In genomic region chr15:78541606-78542005, GRCm38 (mm10) we compare ENCODE assay signal across 12 mouse cellular contexts. TPM values are rescaled to one million over a fixed set of nuclear protein-coding genes. Genes with fewer than 3 reads are reported as not detected.
DNase-seq lines count a peak whose midpoint lies in the region; ATAC-seq and TF ChIP-seq lines count a peak whose summit lies in the region.
"Had no signal": no experiment of that assay in that cellular context is flagged by ENCODE, and none has a peak within 500 bp of the region (broad histone marks: within the 10 kb centered on the region; RNA-seq: fewer than 3 reads in every experiment).

No protein-coding gene starts in this region.

- no peak for TF ChIP-seq CTCF in heart, adult 2 months (IDR thresholded peaks at IDR 0.05)
- TF ChIP-seq CTCF in cortical plate, adult 2 months (IDR thresholded peaks at IDR 0.05; ENCODE audit: extremely low read depth, insufficient read depth, low read length) = no peak

- no peak overlapping the region for H3K27ac ChIP-seq in heart, adult 2 months
- H3K27ac ChIP-seq in heart, embryonic 10.5 days = no peak overlapping the region
- no peak overlapping the region for H3K27ac ChIP-seq in midbrain, embryonic 11.5 days (ENCODE audit: low read depth, low read length)
- H3K27ac ChIP-seq in midbrain, embryonic 15.5 days = no peak overlapping the region
- H3K27ac ChIP-seq in cortical plate, adult 2 months (ENCODE audit: insufficient read depth, low read length) = no peak overlapping the region
- H3K27ac ChIP-seq: gastrocnemius, adult 2 months; liver, embryonic 15.5 days had no signal

- no peak overlapping the region for H3K4me3 ChIP-seq in heart, adult 2 months
- H3K4me3 ChIP-seq in heart, embryonic 10.5 days = no peak overlapping the region
- H3K4me3 ChIP-seq in midbrain, embryonic 11.5 days (ENCODE audit: low read depth, low read length) = no peak overlapping the region
- no peak overlapping the region for H3K4me3 ChIP-seq in midbrain, embryonic 15.5 days
- H3K4me3 ChIP-seq in cortical plate, adult 2 months (ENCODE audit: insufficient read depth, low read length) = peak overlapping the region; percentile 54; the same call in 1 of the 2 replicates
- H3K4me3 ChIP-seq: gastrocnemius, adult 2 months; liver, embryonic 15.5 days had no signal

- TF ChIP-seq EP300 in heart, adult 2 months (IDR thresholded peaks at IDR 0.05; ENCODE audit: insufficient read depth, low read depth, low read length) = peak; percentile 92

- no peaks in the 10 kb centered on the region for H3K9me3 ChIP-seq in heart, embryonic 10.5 days
- H3K9me3 ChIP-seq in midbrain, embryonic 11.5 days (ENCODE audit: control insufficient read depth, low read length) = no peaks in the 10 kb centered on the region
- H3K9me3 ChIP-seq in midbrain, embryonic 15.5 days = no peaks in the 10 kb centered on the region
- H3K9me3 ChIP-seq: liver, embryonic 15.5 days had no signal

- no peak for ATAC-seq in midbrain, embryonic 11.5 days (ENCODE audit: low FRiP score)
- no peak for ATAC-seq in midbrain, embryonic 15.5 days (replicated peaks)

- TF ChIP-seq POLR2A in heart, adult 2 months (IDR thresholded peaks at IDR 0.05; ENCODE audit: insufficient read depth, low read depth, low read length) = no peak; the same call in 1 of the 2 replicates
- TF ChIP-seq POLR2A in cortical plate, adult 2 months (IDR thresholded peaks at IDR 0.05; ENCODE audit: extremely low read depth, insufficient read depth, low read length) = no peak

- no peaks in the 10 kb centered on the region for H3K79me2 ChIP-seq in heart, adult 2 months (replicated peaks; ENCODE audit: control insufficient read depth, insufficient read depth, low read length)

- 27% methylated on average over 3 of the region's 3 CpGs for WGBS in heart, adult 2 months
- 46% methylated on average over 3 of the region's 3 CpGs for WGBS in heart, embryonic 10.5 days
- WGBS in midbrain, embryonic 11.5 days = 88% methylated on average over 3 of the region's 3 CpGs
- 78% methylated on average over 3 of the region's 3 CpGs for WGBS in midbrain, embryonic 15.5 days

- no peaks in the 10 kb centered on the region for H3K36me3 ChIP-seq in heart, adult 2 months (ENCODE audit: control insufficient read depth, insufficient read depth, low read length)
- no peaks in the 10 kb centered on the region for H3K36me3 ChIP-seq in heart, embryonic 10.5 days
- H3K36me3 ChIP-seq in midbrain, embryonic 11.5 days (ENCODE audit: control insufficient read depth, insufficient read depth, low read length) = no peaks in the 10 kb centered on the region
- H3K36me3 ChIP-seq in midbrain, embryonic 15.5 days (replicated peaks) = no peaks in the 10 kb centered on the region
- H3K36me3 ChIP-seq: liver, embryonic 15.5 days had no signal

- DNase-seq in heart, adult 2 months = peak in 1 of 2 experiments; percentile 57
- no peak for DNase-seq in heart, embryonic 10.5 days (ENCODE audit: low spot score)
- DNase-seq in midbrain, embryonic 11.5 days (ENCODE audit: low spot score, missing footprints) = peak; percentile 60
- peak; percentile 30 for DNase-seq in skeletal muscle tissue, adult 2 months (ENCODE audit: low read depth, low spot score)
- DNase-seq in urinary bladder, adult 18-20 months (ENCODE audit: low spot score in 2 of 2) = no peak
- DNase-seq in right cerebral cortex, adult 2 months (ENCODE audit: low spot score in 2 of 2) = no peak
- DNase-seq: gastrocnemius, adult 2 months had no signal

- no peak overlapping the region for H3K9ac ChIP-seq in heart, adult 2 months (ENCODE audit: low read depth, low read length)
- no peak overlapping the region for H3K9ac ChIP-seq in midbrain, embryonic 11.5 days (ENCODE audit: low read length)
- no peak overlapping the region for H3K9ac ChIP-seq in midbrain, embryonic 15.5 days
- H3K9ac ChIP-seq: liver, embryonic 15.5 days had no signal

- H3K4me2 ChIP-seq in midbrain, embryonic 11.5 days = no peak overlapping the region
- no peak overlapping the region for H3K4me2 ChIP-seq in midbrain, embryonic 15.5 days
- H3K4me2 ChIP-seq: liver, embryonic 15.5 days had no signal

- intact Hi-C loops in heart, adult 2 months (cut with DNase I) = no loop called here

- H3K4me1 ChIP-seq in heart, adult 2 months (ENCODE audit: control insufficient read depth, insufficient read depth, low read length) = no peaks in the 10 kb centered on the region
- H3K4me1 ChIP-seq in heart, embryonic 10.5 days = peaks cover 24% of the 10 kb centered on the region
- 0 out of 2 replicates have a peak, but pooled peaks cover 2% of the 10 kb centered on the region for H3K4me1 ChIP-seq in midbrain, embryonic 11.5 days (ENCODE audit: control insufficient read depth, insufficient read depth, low read length)
- peaks cover 10% of the 10 kb centered on the region for H3K4me1 ChIP-seq in midbrain, embryonic 15.5 days
- H3K4me1 ChIP-seq in cortical plate, adult 2 months (ENCODE audit: control insufficient read depth, insufficient read depth, low read length) = 0 out of 2 replicates have a peak, but pooled peaks cover 2% of the 10 kb centered on the region
- H3K4me1 ChIP-seq: liver, embryonic 15.5 days had no signal

- no peaks in the 10 kb centered on the region for H3K27me3 ChIP-seq in heart, adult 2 months (ENCODE audit: control insufficient read depth, insufficient read depth, low read length)
- peaks cover 91% of the 10 kb centered on the region for H3K27me3 ChIP-seq in heart, embryonic 10.5 days (ENCODE audit: insufficient read depth, poor library complexity, severe bottlenecking)
- H3K27me3 ChIP-seq in midbrain, embryonic 11.5 days (ENCODE audit: control insufficient read depth, insufficient read depth, low read length) = no peaks in the 10 kb centered on the region; the same call in 1 of the 2 replicates
- peaks cover 5% of the 10 kb centered on the region for H3K27me3 ChIP-seq in midbrain, embryonic 15.5 days (replicated peaks)

RNA-seq across cellular contexts. Expression of gene Sstr3, which starts 2.9 kb away (rescaled TPM):
- total RNA-seq in heart, adult 2 months (2021) = not detected
- polyA plus RNA-seq in heart, adult 2 months (2012; rRNA removed) = not detected in 2 replicates
- 0.12 TPM in 1 of 2 replicates, not detected in the other for polyA plus RNA-seq in heart, embryonic 10.5 days (2016; fragmentation: Nextera tagmentation; extraction: Ambion mirVana)
- not detected in 2 replicates for polyA plus RNA-seq in midbrain, embryonic 11.5 days (2014; fragmentation: Nextera tagmentation; extraction: Ambion mirVana)
- polyA plus RNA-seq in midbrain, embryonic 15.5 days (2015; fragmentation: Nextera tagmentation; extraction: Ambion mirVana) = 0.31 and 0.56 TPM in 2 replicates
- polyA plus RNA-seq in cortical plate, adult 2 months (2012; rRNA removed) = 13.8 and 20.9 TPM in 2 replicates
- total RNA-seq: CH12.LX had no signal
- polyA plus RNA-seq: liver, embryonic 15.5 days had no signal

RNA-seq across cellular contexts. Expression of gene C1qtnf6, which starts 10.4 kb away (rescaled TPM):
- total RNA-seq in heart, adult 2 months (2021) = 10 to 100 TPM; 14.1 to 17.0 TPM
- polyA plus RNA-seq in heart, adult 2 months (2012; rRNA removed) = 20.8 and 40.5 TPM in 2 replicates
- polyA plus RNA-seq in heart, embryonic 10.5 days (2016; fragmentation: Nextera tagmentation; extraction: Ambion mirVana) = 19.0 and 28.4 TPM in 2 replicates
- 10.5 and 12.1 TPM in 2 replicates for polyA plus RNA-seq in midbrain, embryonic 11.5 days (2014; fragmentation: Nextera tagmentation; extraction: Ambion mirVana)
- 6.6 and 7.5 TPM in 2 replicates for polyA plus RNA-seq in midbrain, embryonic 15.5 days (2015; fragmentation: Nextera tagmentation; extraction: Ambion mirVana)
- polyA plus RNA-seq in cortical plate, adult 2 months (2012; rRNA removed) = 3.6 and 3.9 TPM in 2 replicates

RNA-seq across cellular contexts. Expression of gene Rac2, which starts 31.0 kb away (rescaled TPM):
- 1 to 10 TPM; 4.5 to 8.7 TPM for total RNA-seq in heart, adult 2 months (2021)
- polyA plus RNA-seq in heart, adult 2 months (2012; rRNA removed) = 7.7 and 44.7 TPM in 2 replicates
- 5.9 and 13.0 TPM in 2 replicates for polyA plus RNA-seq in heart, embryonic 10.5 days (2016; fragmentation: Nextera tagmentation; extraction: Ambion mirVana)
- polyA plus RNA-seq in midbrain, embryonic 11.5 days (2014; fragmentation: Nextera tagmentation; extraction: Ambion mirVana) = 4.3 and 8.5 TPM in 2 replicates
- 7.4 and 8.4 TPM in 2 replicates for polyA plus RNA-seq in midbrain, embryonic 15.5 days (2015; fragmentation: Nextera tagmentation; extraction: Ambion mirVana)
- polyA plus RNA-seq in cortical plate, adult 2 months (2012; rRNA removed) = 6.0 and 7.2 TPM in 2 replicates

RNA-seq across cellular contexts. Expression of gene Il2rb, which starts 46.5 kb away (rescaled TPM):
- under 1 TPM; 0.31 to 0.55 TPM for total RNA-seq in heart, adult 2 months (2021)
- 1.4 and 2.3 TPM in 2 replicates for polyA plus RNA-seq in heart, adult 2 months (2012; rRNA removed)
- polyA plus RNA-seq in heart, embryonic 10.5 days (2016; fragmentation: Nextera tagmentation; extraction: Ambion mirVana) = not detected in 2 replicates
- polyA plus RNA-seq in midbrain, embryonic 11.5 days (2014; fragmentation: Nextera tagmentation; extraction: Ambion mirVana) = not detected in 2 replicates
- 0.05 TPM in 1 of 2 replicates, not detected in the other for polyA plus RNA-seq in midbrain, embryonic 15.5 days (2015; fragmentation: Nextera tagmentation; extraction: Ambion mirVana)
- polyA plus RNA-seq in cortical plate, adult 2 months (2012; rRNA removed) = 0.11 and 0.29 TPM in 2 replicates
- total RNA-seq: gastrocnemius, adult 2 months had no signal
- polyA plus RNA-seq: neural tube, embryonic 11.5 days had no signal

RNA-seq across cellular contexts. Expression of gene Cyth4, which starts 55.2 kb away (rescaled TPM):
- 1 to 10 TPM; 6.1 to 6.7 TPM for total RNA-seq in heart, adult 2 months (2021)
- polyA plus RNA-seq in heart, adult 2 months (2012; rRNA removed) = 9.3 and 12.8 TPM in 2 replicates
- 2.3 and 5.0 TPM in 2 replicates for polyA plus RNA-seq in heart, embryonic 10.5 days (2016; fragmentation: Nextera tagmentation; extraction: Ambion mirVana)
- 2.0 and 2.7 TPM in 2 replicates for polyA plus RNA-seq in midbrain, embryonic 11.5 days (2014; fragmentation: Nextera tagmentation; extraction: Ambion mirVana)
- polyA plus RNA-seq in midbrain, embryonic 15.5 days (2015; fragmentation: Nextera tagmentation; extraction: Ambion mirVana) = 5.6 and 6.4 TPM in 2 replicates
- 14.0 and 15.7 TPM in 2 replicates for polyA plus RNA-seq in cortical plate, adult 2 months (2012; rRNA removed)

Comparison
In these comparisons a context has a peak if more than half of its experiments do, and no peak if none do; other contexts are left out.
1. DNase-seq: peak in midbrain, embryonic 11.5 days (single experiment) and skeletal muscle tissue, adult 2 months (single experiment); none in heart, embryonic 10.5 days (single experiment), urinary bladder, adult 18-20 months (0 of 2) and right cerebral cortex, adult 2 months (0 of 2).